Mouse (Mus musculus): ENCODE data around the gene Tpsb2. TPM values are rescaled to one million over a fixed set of nuclear protein-coding genes. Genes with fewer than 3 reads are reported as not detected.
A peak's percentile ranks its signal among the peaks of the same experiment; 100 is the strongest.

Tpsb2 gene
- polyA plus RNA-seq, 1 experiment from 2014 or later: 0.47 TPM

- H3K9me3 ChIP-seq (replicated peaks): no peaks in the 10 kb centered on the region
- WGBS (ENCODE audit: insufficient replicate concordance): 69% methylated on average over 3 of the region's 3 CpGs
- H3K4me1 ChIP-seq (replicated peaks): peaks cover 17% of the 10 kb centered on the region; the same call in 1 of the 2 replicates
- H3K36me3 ChIP-seq (replicated peaks): no peaks in the 10 kb centered on the region
- no peak within 1 kb of the TSS for H3K4me2 ChIP-seq
- no peak for ATAC-seq (ENCODE audit: insufficient read depth)
- no peak within 1 kb of the TSS for H3K27ac ChIP-seq (replicated peaks)
- no peak within 1 kb of the TSS for H3K4me3 ChIP-seq (replicated peaks)
- no peaks in the 10 kb centered on the region for H3K27me3 ChIP-seq
- H3K9ac ChIP-seq: no peak within 1 kb of the TSS
Observed at GRCm38 (mm10) chr17:25368973-25369372, 2.9 kb downstream of the Tpsb2 start, which contains the start of gene Tpsg1. Gene Tpsg1 (plus strand): TSS chr17:25369273.

GRCm38 (mm10) chr17:25372491-25372890, 6.4 kb downstream of the Tpsb2 start:
- H3K4me1 ChIP-seq (replicated peaks): peaks cover 17% of the 10 kb centered on the region; the same call in 1 of the 2 replicates
- no peak overlapping the region for H3K4me2 ChIP-seq
- no peak overlapping the region for H3K27ac ChIP-seq (replicated peaks)
- H3K27me3 ChIP-seq: no peaks in the 10 kb centered on the region
- H3K36me3 ChIP-seq (replicated peaks): no peaks in the 10 kb centered on the region
- no peak overlapping the region for H3K9ac ChIP-seq
- no peaks in the 10 kb centered on the region; the same call in 1 of the 2 replicates for H3K9me3 ChIP-seq (replicated peaks)
- H3K4me3 ChIP-seq (replicated peaks): no peak overlapping the region
- WGBS (ENCODE audit: insufficient replicate concordance): 49% methylated on average over 8 of the region's 8 CpGs
- ATAC-seq (ENCODE audit: insufficient read depth): peak; percentile 40; the same call in 1 of the 2 replicates

DNA sequence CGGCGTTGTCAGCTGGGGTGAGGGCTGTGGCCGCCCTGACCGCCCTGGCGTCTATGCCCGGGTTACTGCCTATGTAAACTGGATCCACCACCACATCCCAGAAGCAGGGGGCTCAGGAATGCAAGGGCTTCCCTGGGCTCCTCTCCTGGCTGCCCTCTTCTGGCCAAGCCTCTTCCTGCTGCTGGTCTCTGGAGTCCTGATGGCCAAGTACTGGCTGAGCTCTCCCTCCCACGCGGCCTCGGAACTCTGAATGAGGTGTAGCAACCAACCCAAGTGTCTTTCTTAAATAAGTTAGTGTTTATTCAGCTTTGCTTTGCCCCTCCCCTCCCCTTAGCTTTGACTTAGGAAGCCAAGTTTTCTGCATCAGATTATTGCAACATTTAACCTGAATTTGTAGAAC, 7.9 kb downstream of the Tpsb2 start:
- Histone ChIP-seq H3K27me3 (no peaks in the 10 kb centered on the region), H3K9me3 (replicated peaks) (no peaks in the 10 kb centered on the region; the same call in 1 of the 2 replicates), H3K4me1 (replicated peaks) (peaks cover 17% of the 10 kb centered on the region; the same call in 1 of the 2 replicates), H3K36me3 (replicated peaks) (no peaks in the 10 kb centered on the region), H3K27ac (replicated peaks) (no peak overlapping the region), H3K4me2 (no peak overlapping the region), H3K4me3 (replicated peaks) (no peak overlapping the region), H3K9ac (no peak overlapping the region)
- no peak for ATAC-seq (ENCODE audit: insufficient read depth)
- WGBS (ENCODE audit: insufficient replicate concordance): 42% methylated on average over 9 of the region's 9 CpGs

GRCm38 (mm10) chr17:25394526-25394925, 28.4 kb downstream of the Tpsb2 start:
- H3K27me3 ChIP-seq: no peaks in the 10 kb centered on the region
- ATAC-seq (ENCODE audit: insufficient read depth): no peak
- H3K4me2 ChIP-seq: no peak overlapping the region
- H3K9ac ChIP-seq: no peak overlapping the region
- H3K9me3 ChIP-seq (replicated peaks): no peaks in the 10 kb centered on the region
- H3K36me3 ChIP-seq (replicated peaks): no peaks in the 10 kb centered on the region
- H3K4me3 ChIP-seq (replicated peaks): no peak overlapping the region
- 56% methylated on average over 4 of the region's 4 CpGs for WGBS (ENCODE audit: insufficient replicate concordance)
- H3K27ac ChIP-seq (replicated peaks): no peak overlapping the region
- H3K4me1 ChIP-seq (replicated peaks): no peaks in the 10 kb centered on the region

DNA sequence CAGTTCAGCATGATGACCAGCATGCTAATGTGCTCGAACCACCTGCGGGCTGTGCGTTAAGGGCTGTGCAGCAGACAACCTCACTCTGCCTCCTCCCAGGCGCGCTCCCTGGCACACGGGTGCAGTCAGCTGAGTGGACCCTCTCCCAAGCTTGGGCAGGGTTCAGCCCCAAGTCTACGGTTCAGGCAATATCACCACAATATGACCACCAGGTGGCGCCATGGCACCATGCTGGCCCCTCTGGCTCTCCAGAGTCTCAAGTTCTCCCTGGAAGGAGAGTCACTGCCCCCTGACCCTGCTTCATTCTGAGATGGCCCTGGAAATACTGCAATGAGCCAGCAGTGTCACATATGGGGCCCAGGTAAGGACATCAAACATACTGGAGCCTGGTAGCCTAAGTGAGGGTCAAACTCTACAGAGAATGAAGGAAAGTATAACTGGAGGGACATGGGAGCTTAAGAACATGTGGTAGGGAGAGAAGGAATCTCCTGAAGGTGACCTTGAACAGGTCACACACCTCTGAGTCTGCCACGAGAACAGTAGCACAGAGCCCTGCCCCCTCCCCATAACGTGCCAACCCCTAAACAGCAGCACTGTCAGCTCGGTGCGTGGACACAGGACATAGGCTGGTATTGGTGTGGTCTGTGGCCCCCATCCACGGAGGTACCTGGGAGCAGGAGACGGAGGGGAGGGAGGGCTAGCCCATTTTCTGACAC, 31.9 kb downstream of the Tpsb2 start:
- no peak for ATAC-seq (ENCODE audit: insufficient read depth)
- no peak overlapping the region for H3K9ac ChIP-seq
- no peak overlapping the region for H3K27ac ChIP-seq (replicated peaks)
- H3K4me1 ChIP-seq (replicated peaks): no peaks in the 10 kb centered on the region
- H3K9me3 ChIP-seq (replicated peaks): no peaks in the 10 kb centered on the region
- no peak overlapping the region for H3K4me2 ChIP-seq
- H3K27me3 ChIP-seq: no peaks in the 10 kb centered on the region
- no peaks in the 10 kb centered on the region for H3K36me3 ChIP-seq (replicated peaks)
- WGBS (ENCODE audit: insufficient replicate concordance): 25% methylated on average over 14 of the region's 14 CpGs
- H3K4me3 ChIP-seq (replicated peaks): no peak overlapping the region

GRCm38 (mm10) chr17:25398520-25398838, 32.4 kb downstream of the Tpsb2 start:
- 58% methylated on average over 13 of the region's 13 CpGs for WGBS (ENCODE audit: insufficient replicate concordance)
- no peaks in the 10 kb centered on the region for H3K4me1 ChIP-seq (replicated peaks)
- H3K9me3 ChIP-seq (replicated peaks): no peaks in the 10 kb centered on the region
- no peak overlapping the region for H3K4me2 ChIP-seq
- no peak overlapping the region for H3K4me3 ChIP-seq (replicated peaks)
- no peak overlapping the region for H3K9ac ChIP-seq
- no peaks in the 10 kb centered on the region for H3K27me3 ChIP-seq
- no peaks in the 10 kb centered on the region for H3K36me3 ChIP-seq (replicated peaks)
- no peak for ATAC-seq (ENCODE audit: insufficient read depth)
- H3K27ac ChIP-seq (replicated peaks): no peak overlapping the region

- no peaks in the 10 kb centered on the region for H3K9me3 ChIP-seq (replicated peaks)
- no peaks in the 10 kb centered on the region for H3K27me3 ChIP-seq
- H3K27ac ChIP-seq (replicated peaks): no peak overlapping the region
- H3K4me1 ChIP-seq (replicated peaks): peaks cover 5% of the 10 kb centered on the region; the same call in 1 of the 2 replicates
- H3K4me3 ChIP-seq (replicated peaks): no peak overlapping the region
- WGBS (ENCODE audit: insufficient replicate concordance): 7% methylated on average over 7 of the region's 7 CpGs
- no peaks in the 10 kb centered on the region for H3K36me3 ChIP-seq (replicated peaks)
- no peak overlapping the region for H3K9ac ChIP-seq
- ATAC-seq (ENCODE audit: insufficient read depth): no peak
- H3K4me2 ChIP-seq: no peak overlapping the region
Observed at GRCm38 (mm10) chr17:25400443-25400842, 34.3 kb downstream of the Tpsb2 start.

DNA sequence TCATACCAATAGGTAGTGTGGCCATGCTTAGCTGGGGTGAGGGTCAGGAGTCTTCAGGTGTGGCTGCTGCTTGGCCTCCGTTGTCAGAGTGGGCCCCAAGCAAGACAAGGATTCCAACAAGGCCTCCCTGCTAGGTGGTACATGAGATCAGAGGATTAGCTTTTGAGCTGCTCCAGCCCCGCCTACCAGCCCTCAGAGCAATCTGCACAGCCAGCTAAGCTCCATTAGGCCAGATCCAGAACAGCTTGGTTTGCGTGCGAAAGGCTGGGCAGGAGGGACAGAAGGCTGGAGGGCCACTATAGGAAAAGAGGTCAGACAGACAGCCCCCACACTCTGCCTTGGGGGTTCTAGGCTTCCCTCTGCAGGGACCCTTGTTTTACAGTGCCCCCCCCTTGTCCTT, 35.4 kb downstream of the Tpsb2 start:
- no peaks in the 10 kb centered on the region for H3K9me3 ChIP-seq (replicated peaks)
- no peak overlapping the region for H3K9ac ChIP-seq
- H3K36me3 ChIP-seq (replicated peaks): no peaks in the 10 kb centered on the region
- WGBS (ENCODE audit: insufficient replicate concordance): 42% methylated on average over 4 of the region's 4 CpGs
- no peak for ATAC-seq (ENCODE audit: insufficient read depth)
- H3K27ac ChIP-seq (replicated peaks): no peak overlapping the region
- no peaks in the 10 kb centered on the region for H3K27me3 ChIP-seq
- no peak overlapping the region for H3K4me2 ChIP-seq
- no peak overlapping the region for H3K4me3 ChIP-seq (replicated peaks)
- H3K4me1 ChIP-seq (replicated peaks): peaks cover 12% of the 10 kb centered on the region

- no peaks in the 10 kb centered on the region for H3K9me3 ChIP-seq (replicated peaks)
- no peak overlapping the region for H3K27ac ChIP-seq (replicated peaks)
- no peak for ATAC-seq (ENCODE audit: insufficient read depth)
- H3K4me2 ChIP-seq: no peak overlapping the region
- H3K27me3 ChIP-seq: no peaks in the 10 kb centered on the region
- no peak overlapping the region for H3K9ac ChIP-seq
- no peak overlapping the region for H3K4me3 ChIP-seq (replicated peaks)
- H3K4me1 ChIP-seq (replicated peaks): peaks cover 12% of the 10 kb centered on the region
- 69% methylated on average over 13 of the region's 13 CpGs for WGBS (ENCODE audit: insufficient replicate concordance)
- no peaks in the 10 kb centered on the region for H3K36me3 ChIP-seq (replicated peaks)
Observed at GRCm38 (mm10) chr17:25402224-25402623, 36.1 kb downstream of the Tpsb2 start.

- H3K9ac ChIP-seq: no peak overlapping the region
- WGBS (ENCODE audit: insufficient replicate concordance): 28% methylated on average over 3 of the region's 3 CpGs
- H3K4me1 ChIP-seq (replicated peaks): peaks cover 12% of the 10 kb centered on the region
- H3K36me3 ChIP-seq (replicated peaks): no peaks in the 10 kb centered on the region
- no peaks in the 10 kb centered on the region for H3K27me3 ChIP-seq
- no peak overlapping the region for H3K4me2 ChIP-seq
- no peak overlapping the region for H3K27ac ChIP-seq (replicated peaks)
- no peak for ATAC-seq (ENCODE audit: insufficient read depth)
- H3K4me3 ChIP-seq (replicated peaks): no peak overlapping the region
- H3K9me3 ChIP-seq (replicated peaks): no peaks in the 10 kb centered on the region
Observed at GRCm38 (mm10) chr17:25404190-25404589, 38.1 kb downstream of the Tpsb2 start.

DNA sequence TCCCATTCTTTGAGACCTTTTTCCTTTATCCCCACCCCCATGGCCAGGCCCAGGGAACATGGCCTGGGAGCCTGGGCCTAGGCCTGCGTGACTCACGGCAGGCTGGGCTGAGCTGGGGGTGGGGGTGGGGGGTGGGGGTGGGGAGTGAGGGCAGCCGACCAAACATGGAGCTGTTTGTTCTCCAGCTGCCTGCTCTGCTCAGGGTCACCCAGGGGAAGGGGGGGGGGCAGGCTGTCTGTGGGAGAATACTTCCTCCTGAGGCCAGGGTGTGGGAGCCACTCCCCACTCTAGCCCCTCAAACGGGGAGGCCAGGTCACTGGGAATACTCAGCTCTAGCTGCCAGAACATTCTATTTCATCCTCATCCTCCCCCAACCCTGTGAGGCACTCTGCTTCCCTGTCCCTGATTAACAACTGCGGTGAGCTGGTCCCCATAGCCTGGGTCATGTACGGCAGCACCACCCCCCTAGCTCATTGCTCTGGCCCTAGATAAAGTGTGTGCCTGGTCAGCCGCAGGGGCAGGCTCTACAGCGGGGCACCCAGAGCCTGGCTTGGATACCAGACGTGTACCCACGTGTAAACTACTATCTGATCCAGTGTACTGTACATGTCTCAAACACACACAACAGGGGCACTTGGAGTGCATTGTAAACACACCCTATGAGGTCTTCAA, 39.3 kb downstream of the Tpsb2 start:
- peak; percentile 61; the same call in 1 of the 2 replicates for ATAC-seq (ENCODE audit: insufficient read depth)
- H3K9me3 ChIP-seq (replicated peaks): no peaks in the 10 kb centered on the region
- H3K27me3 ChIP-seq: no peaks in the 10 kb centered on the region
- H3K27ac ChIP-seq (replicated peaks): no peak overlapping the region
- H3K4me3 ChIP-seq (replicated peaks): no peak overlapping the region
- 10% methylated on average over 10 of the region's 10 CpGs for WGBS (ENCODE audit: insufficient replicate concordance)
- no peak overlapping the region for H3K4me2 ChIP-seq
- H3K9ac ChIP-seq: no peak overlapping the region
- peaks cover 12% of the 10 kb centered on the region for H3K4me1 ChIP-seq (replicated peaks)
- no peaks in the 10 kb centered on the region for H3K36me3 ChIP-seq (replicated peaks)
